Comparison of ENCODE assay signal across 10 mouse cellular contexts in the genomic region with DNA sequence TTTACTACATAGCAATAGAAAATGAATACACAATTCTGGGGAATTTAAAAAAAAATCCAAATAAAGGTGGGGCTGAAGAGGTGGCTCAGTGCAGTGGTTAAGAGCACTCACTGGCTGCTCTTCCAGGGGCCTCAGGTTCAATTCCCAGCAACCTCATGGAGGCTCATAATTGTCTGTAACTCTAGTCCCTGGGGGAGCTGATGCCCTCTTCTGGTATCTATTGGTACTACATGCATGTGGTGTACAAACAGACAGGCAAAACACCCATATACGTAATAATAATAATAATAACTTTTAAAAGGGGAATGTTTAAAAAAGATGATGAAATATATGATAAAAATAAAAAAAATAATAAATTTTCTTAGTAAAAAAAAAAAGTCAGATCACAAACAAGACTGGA. TPM values are rescaled to one million over a fixed set of nuclear protein-coding genes. Genes with fewer than 3 reads are reported as not detected.
A peak's percentile ranks its signal among the peaks of the same experiment; 100 is the strongest.
DNase-seq lines count a peak whose midpoint lies in the region; ATAC-seq and TF ChIP-seq lines count a peak whose summit lies in the region.
"Had no signal": no experiment of that assay in that cellular context is flagged by ENCODE, and none has a peak within 500 bp of the region (broad histone marks: within the 10 kb centered on the region; RNA-seq: fewer than 3 reads in every experiment).

No protein-coding gene starts in this region.

- no peaks in the 10 kb centered on the region for H3K27me3 ChIP-seq in liver, postnatal 0 days (ENCODE audit: insufficient read depth, low read length)
- H3K27me3 ChIP-seq in liver, embryonic 12.5 days (replicated peaks), result no peaks in the 10 kb centered on the region
- no peaks in the 10 kb centered on the region for H3K27me3 ChIP-seq in forebrain, embryonic 10.5 days (ENCODE audit: poor library complexity, severe bottlenecking)
- H3K27me3 ChIP-seq: forebrain, embryonic 12.5 days had no signal

- peaks cover 57% of the 10 kb centered on the region for H3K36me3 ChIP-seq in liver, postnatal 0 days (replicated peaks; ENCODE audit: insufficient read depth, low read length)
- H3K36me3 ChIP-seq in liver, embryonic 12.5 days, result peaks cover 22% of the 10 kb centered on the region
- H3K36me3 ChIP-seq in forebrain, embryonic 10.5 days (replicated peaks), result no peaks in the 10 kb centered on the region
- H3K36me3 ChIP-seq: forebrain, embryonic 12.5 days had no signal

- ATAC-seq in CD4-positive, CD25-positive, alpha-beta regulatory T cell, adult 4 months, result no peak
- ATAC-seq in liver, postnatal 0 days, result no peak
- no peak for ATAC-seq in liver, embryonic 12.5 days

- no peak for TF ChIP-seq EP300 in liver, postnatal 0 days (IDR thresholded peaks at IDR 0.05; ENCODE audit: low read depth)

- H3K9me3 ChIP-seq in liver, postnatal 0 days (ENCODE audit: low read length), result no peaks in the 10 kb centered on the region
- no peaks in the 10 kb centered on the region for H3K9me3 ChIP-seq in liver, embryonic 12.5 days (replicated peaks)
- no peaks in the 10 kb centered on the region for H3K9me3 ChIP-seq in forebrain, embryonic 10.5 days
- H3K9me3 ChIP-seq: forebrain, embryonic 12.5 days had no signal

- DNase-seq in CD4-positive, CD25-positive, alpha-beta regulatory T cell, adult 2 months (ENCODE audit: low read depth, low spot score), result peak; percentile 57
- DNase-seq in liver, postnatal 0 days, result no peak
- DNase-seq in MEL-GATA-1-ER (ENCODE audit: extremely low read depth, low read depth), result peak; percentile 5
- DNase-seq in naive thymus-derived CD4-positive, alpha-beta T cell, adult 2 months (ENCODE audit: low read depth), result peak; percentile 64
- no peak for DNase-seq in forebrain, embryonic 10.5 days (ENCODE audit: extremely low spot score, low spot score)
- no peak for DNase-seq in gastrocnemius, postnatal 10 days
- DNase-seq: adrenal gland, postnatal 10 days had no signal

- WGBS in liver, postnatal 0 days (ENCODE audit: insufficient replicate concordance), result 95% methylated on average over 1 of the region's 1 CpGs
- 91% methylated on average over 1 of the region's 1 CpGs for WGBS in liver, embryonic 12.5 days (ENCODE audit: insufficient replicate concordance)
- 98% methylated on average over 1 of the region's 1 CpGs for WGBS in forebrain, embryonic 10.5 days

- peak; percentile 63 for TF ChIP-seq CTCF in liver, postnatal 0 days (IDR thresholded peaks at IDR 0.05; ENCODE audit: low read depth)

- H3K4me2 ChIP-seq in liver, postnatal 0 days (ENCODE audit: low read depth, low read length), result no peak overlapping the region
- H3K4me2 ChIP-seq in liver, embryonic 12.5 days, result no peak overlapping the region
- H3K4me2 ChIP-seq: forebrain, embryonic 12.5 days had no signal

- H3K4me1 ChIP-seq in liver, postnatal 0 days (ENCODE audit: insufficient read depth), result peaks cover 1% of the 10 kb centered on the region; the same call in 1 of the 2 replicates
- peaks cover 2% of the 10 kb centered on the region; the same call in 1 of the 2 replicates for H3K4me1 ChIP-seq in liver, embryonic 12.5 days
- peaks cover 23% of the 10 kb centered on the region for H3K4me1 ChIP-seq in forebrain, embryonic 10.5 days

- no peak overlapping the region for H3K4me3 ChIP-seq in liver, postnatal 0 days (ENCODE audit: low read depth, low read length)
- no peak overlapping the region for H3K4me3 ChIP-seq in liver, embryonic 12.5 days
- H3K4me3 ChIP-seq in forebrain, embryonic 10.5 days, result no peak overlapping the region
- H3K4me3 ChIP-seq: forebrain, embryonic 12.5 days had no signal

- H3K9ac ChIP-seq in liver, postnatal 0 days (replicated peaks), result no peak overlapping the region
- no peak overlapping the region for H3K9ac ChIP-seq in liver, embryonic 12.5 days
- H3K9ac ChIP-seq: forebrain, embryonic 12.5 days had no signal

- no peak overlapping the region for H3K27ac ChIP-seq in liver, postnatal 0 days (ENCODE audit: low read depth)
- no peak overlapping the region for H3K27ac ChIP-seq in liver, embryonic 12.5 days
- H3K27ac ChIP-seq in forebrain, embryonic 10.5 days, result no peak overlapping the region
- H3K27ac ChIP-seq: forebrain, embryonic 12.5 days had no signal

RNA-seq across cellular contexts. Expression of a gene that starts 43.4 kb away (rescaled TPM):
- polyA plus RNA-seq in CD4-positive, CD25-positive, alpha-beta regulatory T cell, adult 4 months (2017; shearing (Covaris generic)), result 100 to 1,000 TPM; 100 to 103 TPM
- 87.5 and 93.7 TPM in 2 replicates for polyA plus RNA-seq in liver, postnatal 0 days (2015; fragmentation: Nextera tagmentation; extraction: Ambion mirVana)
- polyA plus RNA-seq in liver, embryonic 12.5 days (2016; fragmentation: Nextera tagmentation; extraction: Ambion mirVana), result 60.8 and 65.1 TPM in 2 replicates
- polyA plus RNA-seq in forebrain, embryonic 10.5 days (2016; fragmentation: Nextera tagmentation; extraction: Ambion mirVana), result 36.7 and 39.7 TPM in 2 replicates
- 10 to 100 TPM; 31.7 to 37.6 TPM for total RNA-seq in gastrocnemius, postnatal 10 days (2021)

RNA-seq across cellular contexts. Expression of a gene that starts 43.5 kb away (rescaled TPM):
- 1 to 10 TPM; 7.4 to 8.1 TPM for polyA plus RNA-seq in CD4-positive, CD25-positive, alpha-beta regulatory T cell, adult 4 months (2017; shearing (Covaris generic))
- polyA plus RNA-seq in liver, postnatal 0 days (2015; fragmentation: Nextera tagmentation; extraction: Ambion mirVana), result 10.9 and 12.6 TPM in 2 replicates
- 6.3 and 7.2 TPM in 2 replicates for polyA plus RNA-seq in liver, embryonic 12.5 days (2016; fragmentation: Nextera tagmentation; extraction: Ambion mirVana)
- polyA plus RNA-seq in forebrain, embryonic 10.5 days (2016; fragmentation: Nextera tagmentation; extraction: Ambion mirVana), result 6.2 and 6.4 TPM in 2 replicates
- total RNA-seq in gastrocnemius, postnatal 10 days (2021), result 1 to 10 TPM; 3.1 to 4.0 TPM

Comparison
In these comparisons a context has a peak if more than half of its experiments do, and no peak if none do; other contexts are left out.
1. DNase-seq: peak in CD4-positive, CD25-positive, alpha-beta regulatory T cell, adult 2 months (single experiment), MEL-GATA-1-ER (single experiment) and naive thymus-derived CD4-positive, alpha-beta T cell, adult 2 months (single experiment); none in liver, postnatal 0 days (single experiment), forebrain, embryonic 10.5 days (single experiment) and gastrocnemius, postnatal 10 days (single experiment).